Mouse (Mus musculus) thymus, postnatal 4 days (tissue): ENCODE measurements around the gene Rnaseh2a.
"Not testable (repeated sequence)": the region's sequence is repeated elsewhere in the genome, so short reads cannot be mapped to it uniquely, and the experiment has no call there.

ENCODE experiments used
- DNase-seq: peaks from one replicate; pipeline ENCODE4 v3.0.0; 2021

The Rnaseh2a gene

DNA sequence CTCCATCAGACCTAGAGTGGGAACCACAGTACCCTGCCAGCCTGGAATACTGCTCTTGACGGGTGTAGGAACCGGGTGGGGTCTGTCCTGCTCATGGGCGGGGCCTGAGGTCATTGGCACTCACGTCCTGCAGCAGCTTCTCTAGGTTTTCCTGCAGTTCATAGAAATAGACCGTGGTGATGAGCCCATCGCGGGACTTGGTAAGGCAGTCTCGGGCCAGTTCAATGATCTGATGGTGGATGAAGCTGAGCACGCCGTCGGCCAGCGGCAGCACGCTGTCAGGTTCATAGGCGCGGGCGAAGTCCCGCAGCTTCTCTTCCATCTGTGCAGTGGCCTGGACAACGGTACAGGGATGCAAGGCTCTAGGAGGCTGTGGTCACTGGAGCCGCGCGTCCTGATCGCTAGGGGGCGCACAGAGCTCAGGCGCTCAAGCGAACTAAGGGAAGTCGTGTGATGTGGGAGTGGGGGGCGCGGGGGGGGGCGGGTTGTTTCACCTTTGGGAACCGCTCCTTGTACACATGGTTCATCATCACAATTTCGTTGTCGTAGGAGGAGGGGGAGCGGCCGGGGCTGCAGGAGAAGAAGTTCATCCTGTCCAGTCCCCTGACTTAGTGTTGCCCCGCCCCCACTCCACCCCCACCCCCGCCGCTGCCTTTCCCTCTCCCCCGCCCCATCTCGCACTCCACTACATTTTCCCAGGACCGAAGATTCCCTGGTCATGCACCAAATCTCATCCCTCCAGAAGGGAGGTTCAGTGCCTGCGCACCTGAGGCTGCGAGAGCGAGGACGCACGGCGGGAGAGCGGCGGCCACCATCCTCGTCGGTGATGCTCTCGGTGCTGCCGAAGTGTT is 40.9 kb downstream of the Rnaseh2a start:
- peak; percentile 81 for DNase-seq

DNA sequence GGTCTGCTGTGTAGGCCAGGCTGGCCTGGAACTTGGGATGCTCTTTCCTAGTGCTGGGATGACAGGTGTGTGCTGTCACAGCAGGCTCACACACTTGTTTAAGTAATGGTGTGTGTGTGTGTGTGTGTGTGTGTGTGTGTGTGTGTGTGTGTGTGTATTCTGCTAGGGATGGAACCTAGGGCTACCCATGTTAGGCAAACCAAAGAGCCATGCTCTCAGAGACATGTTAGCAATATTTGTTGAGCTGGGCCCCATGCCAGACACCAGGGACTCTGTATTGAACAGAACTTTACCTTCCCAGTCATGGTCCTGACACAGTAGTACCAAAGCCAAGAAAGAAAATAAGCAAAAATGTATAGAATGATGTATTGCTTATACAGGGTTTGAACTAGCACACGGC is 42.1 kb downstream of the Rnaseh2a start:
- DNase-seq: no peak

DNA sequence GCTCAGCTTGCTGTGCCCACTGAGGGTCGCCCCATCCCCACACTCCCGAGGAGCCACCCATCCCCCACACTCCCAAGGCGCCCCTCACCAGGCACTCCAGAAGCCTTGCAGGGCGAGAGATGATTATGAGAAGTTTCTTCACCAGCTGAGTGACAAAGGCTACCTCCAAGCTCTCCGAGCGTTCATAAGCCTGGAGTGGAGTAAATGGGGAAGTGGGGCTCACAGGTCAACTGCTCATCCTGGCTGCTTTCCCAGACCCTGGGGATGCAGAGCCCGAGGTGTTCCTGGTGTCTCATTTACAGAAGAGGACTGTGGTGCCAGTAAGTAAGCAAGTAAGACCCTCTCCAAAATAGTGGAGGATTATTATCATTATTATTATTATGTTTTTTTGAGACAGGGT is 44.0 kb downstream of the Rnaseh2a start:
- DNase-seq: no peak

DNA sequence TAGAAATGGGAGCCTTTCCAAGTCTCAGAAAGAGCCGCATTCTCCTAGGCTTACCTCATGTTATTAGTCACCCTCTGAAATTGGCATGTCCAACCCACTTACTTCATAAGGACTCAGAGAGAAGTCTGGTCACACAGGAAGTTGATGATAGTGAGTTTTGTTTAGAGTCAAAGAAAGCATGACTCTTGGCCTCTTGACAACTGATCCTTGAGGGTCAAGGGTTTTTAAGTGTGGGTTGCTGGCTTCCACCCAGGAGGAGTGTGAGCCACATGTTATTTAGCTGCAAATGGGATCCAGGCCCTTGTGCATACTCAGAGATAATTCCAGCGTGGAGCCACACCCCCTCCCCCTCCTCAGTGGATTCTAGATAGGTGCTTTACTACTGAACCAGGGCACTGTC is 48.0 kb downstream of the Rnaseh2a start:
- no peak for DNase-seq

DNA sequence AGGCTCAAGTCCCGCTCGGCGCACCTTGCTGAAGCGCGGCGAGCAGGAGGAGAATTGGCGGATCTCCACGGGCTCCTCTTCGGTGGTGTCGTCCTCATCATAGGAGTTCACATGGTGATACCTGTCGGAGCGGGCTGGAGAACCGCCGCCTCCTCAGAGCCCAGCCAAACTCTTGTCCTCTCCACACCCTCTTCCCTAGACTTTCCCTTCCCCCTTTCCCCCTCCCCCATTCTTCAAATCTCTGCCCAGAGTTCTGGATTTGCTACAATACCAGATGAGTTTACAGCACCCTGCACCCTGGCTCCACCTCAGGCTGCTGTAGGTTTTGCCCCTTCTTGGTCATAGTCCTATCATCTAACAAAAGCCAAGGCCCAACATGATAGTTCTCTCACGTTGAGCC is 50.9 kb downstream of the Rnaseh2a start:
- no peak for DNase-seq

DNA sequence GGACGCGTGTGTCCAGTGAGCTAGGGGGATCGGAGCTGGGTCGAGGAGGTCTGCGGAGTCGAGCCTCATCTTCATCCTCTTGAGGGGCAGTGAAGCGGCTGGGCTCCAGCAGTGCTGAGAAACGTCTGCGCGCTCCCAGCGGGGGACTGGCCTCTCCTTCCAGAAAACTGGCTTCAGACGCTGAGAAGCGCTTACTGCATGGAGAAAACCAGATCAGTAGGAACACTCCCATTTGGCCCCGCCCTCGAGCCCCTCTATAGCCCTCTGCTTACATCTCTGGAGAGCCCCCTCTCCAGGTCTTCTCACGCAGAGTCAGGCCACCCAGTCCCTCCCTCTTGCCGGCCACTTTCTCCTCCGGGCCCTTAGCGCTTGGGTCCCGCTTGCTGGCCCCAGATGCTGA is 51.8 kb downstream of the Rnaseh2a start:
- DNase-seq: no peak

DNA sequence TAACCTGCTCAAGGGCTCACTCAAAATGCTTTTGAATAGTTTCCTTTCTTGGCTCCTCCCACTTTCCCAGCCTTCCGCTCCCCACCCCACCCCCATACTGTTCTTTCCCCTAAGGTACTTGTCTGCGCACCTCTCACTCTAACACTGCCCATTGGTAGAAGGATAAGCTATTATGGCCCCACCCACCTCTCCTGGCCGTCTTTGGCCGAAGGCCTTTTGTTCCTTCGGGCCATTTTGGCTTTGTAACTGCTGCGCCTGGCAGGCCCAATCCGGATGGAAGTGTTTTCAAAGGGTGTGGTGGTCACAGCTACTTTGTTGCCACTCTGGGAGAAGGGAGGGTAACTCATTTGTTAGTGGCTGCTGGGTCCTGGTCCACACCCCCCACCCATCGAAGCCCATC is 54.3 kb downstream of the Rnaseh2a start:
- no peak for DNase-seq

DNA sequence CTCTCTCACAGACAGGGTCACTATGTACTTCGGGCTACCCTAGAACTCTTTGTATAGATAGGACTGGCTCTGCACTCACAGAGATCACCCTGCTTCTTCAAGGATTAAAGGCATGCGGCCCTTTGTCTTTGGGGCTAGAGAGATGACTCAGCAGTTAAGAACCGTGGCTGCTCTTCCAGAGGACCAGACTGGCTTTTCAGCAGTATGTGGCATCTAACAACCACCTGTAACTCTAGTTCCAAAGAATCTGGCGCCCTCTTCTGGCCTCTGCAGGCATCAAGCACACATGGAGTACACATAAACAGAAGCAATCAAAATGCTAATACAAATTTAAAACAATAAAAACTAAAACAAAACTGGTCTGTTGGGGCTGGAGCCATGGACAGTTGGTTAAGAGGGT is 55.6 kb downstream of the Rnaseh2a start:
- peak; percentile 69 for DNase-seq

DNA sequence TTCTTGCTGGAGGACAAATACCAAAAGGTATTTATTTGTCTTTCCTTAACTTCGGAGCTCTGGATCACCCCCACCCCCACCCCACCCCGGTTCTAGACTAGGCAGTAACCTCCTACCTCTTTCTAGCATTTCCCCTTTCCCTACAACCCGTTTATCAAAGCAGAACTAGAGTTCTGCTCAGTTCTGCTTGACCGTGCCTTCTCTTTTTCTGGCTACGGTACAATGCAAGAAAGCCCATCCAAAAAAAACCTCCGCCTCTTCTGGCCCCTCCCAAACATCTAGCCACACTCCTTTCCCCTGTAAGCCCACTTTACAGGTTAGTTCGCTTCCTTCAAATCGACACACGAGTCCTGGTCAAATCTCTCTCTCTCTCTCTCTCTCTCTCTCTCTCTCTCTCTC is 56.1 kb downstream of the Rnaseh2a start:
- DNase-seq: no peak

DNA sequence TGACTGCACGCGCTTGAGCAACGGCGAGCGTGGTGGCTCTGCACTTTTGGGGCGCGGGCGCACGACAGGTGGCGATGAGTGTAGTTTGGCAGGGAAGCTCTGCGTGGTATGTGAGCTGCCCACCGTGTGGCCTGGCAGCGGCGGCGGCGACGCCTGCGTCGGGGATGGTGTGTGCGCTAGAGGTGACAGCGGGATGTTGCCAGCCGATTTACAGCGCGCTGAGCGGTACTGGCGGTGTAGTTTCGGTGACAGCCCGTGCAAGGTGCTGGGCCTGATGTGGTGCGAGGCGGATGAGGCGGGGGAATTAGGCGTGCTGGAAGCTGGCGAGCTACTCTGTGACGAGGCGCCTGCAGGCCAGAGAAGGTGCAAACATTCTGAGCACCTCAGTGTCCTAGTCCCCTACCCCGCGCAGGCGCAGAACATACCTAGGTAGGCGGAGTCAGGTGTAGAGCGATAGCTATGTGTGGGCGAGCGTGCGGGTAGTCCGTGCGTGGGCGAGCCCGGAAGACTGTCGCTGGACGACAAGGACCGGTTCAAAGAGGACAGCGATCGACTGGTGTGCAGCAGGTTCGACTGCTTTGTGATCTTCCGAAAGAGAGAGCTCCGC is 56.6 kb downstream of the Rnaseh2a start:
- peak; percentile 83 for DNase-seq

DNA sequence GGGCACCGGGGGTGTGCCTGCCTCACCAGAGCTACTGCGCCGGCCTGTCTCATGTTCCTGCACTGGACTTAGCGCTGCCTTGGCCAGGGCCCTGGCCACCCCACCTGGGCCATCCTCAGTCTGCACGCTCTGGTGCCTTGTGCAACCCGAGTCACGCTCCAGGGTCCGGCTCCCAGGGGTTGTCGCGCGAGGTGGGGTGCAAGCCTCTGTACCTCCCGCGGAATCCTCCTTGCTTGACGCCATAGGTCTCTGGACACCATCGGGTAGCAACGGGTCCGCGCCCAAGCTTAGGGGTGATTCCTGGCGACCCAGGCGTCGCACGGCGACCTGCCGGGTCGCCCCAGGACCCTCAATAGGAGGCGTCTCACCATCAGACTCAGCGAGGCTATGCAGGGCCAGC is 57.2 kb downstream of the Rnaseh2a start:
- no peak for DNase-seq

DNA sequence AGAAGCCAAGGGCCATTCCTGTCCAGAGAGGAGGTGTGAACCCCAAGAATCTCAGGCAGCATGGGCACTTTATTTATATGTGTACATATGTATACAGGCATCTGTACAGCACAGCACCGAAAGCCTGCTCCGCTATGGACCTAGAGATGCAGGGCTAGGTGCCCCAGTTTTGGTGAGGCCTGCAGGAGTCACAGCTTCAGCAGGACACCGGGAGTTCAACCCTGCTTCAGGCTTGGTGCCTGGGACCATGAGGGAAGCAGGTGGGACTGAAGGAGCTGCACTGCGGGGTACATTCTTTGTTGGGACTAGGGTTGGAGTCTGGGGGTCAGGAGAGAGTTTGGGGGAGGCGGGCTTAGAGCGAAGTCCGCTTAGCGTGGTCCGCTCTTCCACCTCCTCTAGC is 57.7 kb downstream of the Rnaseh2a start:
- no peak for DNase-seq

DNA sequence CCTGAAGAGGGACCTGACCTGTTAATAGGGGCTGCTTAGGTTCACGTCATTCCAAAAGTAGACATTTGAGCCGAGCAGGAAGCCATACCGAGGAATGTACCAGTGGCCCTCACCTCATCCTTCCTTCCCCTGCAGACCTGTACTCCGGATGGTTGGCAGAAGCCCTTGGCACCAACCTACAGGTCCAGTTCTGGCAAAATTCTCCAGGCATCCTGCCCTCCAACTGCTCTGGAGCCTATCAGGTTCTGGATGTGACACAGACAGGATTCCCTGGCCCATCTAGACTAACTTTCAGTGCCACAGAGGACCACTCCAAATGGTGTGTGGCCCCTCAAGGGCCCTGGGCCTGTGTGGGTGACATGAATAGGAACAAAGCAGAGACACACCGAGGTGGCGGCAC is 59.0 kb downstream of the Rnaseh2a start:
- DNase-seq: no peak

DNA sequence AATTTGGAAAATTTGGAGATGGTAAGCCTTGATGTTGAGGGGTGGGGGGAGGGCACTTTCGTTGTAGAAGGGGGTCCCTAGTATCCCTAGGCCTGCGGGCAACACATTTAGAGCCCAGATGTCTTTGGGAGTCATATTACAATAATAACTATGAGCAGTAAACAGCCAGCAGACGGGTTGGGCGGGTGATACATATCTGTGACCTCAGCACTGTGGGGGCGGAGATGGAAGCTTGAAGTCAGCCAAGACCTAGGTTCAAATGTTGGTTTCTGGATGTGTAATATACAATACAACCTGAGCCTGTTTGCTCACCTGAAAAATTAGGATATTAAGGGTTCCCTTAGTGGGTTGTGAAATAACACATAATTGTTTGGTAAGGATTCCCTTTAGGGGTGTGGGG is 59.6 kb downstream of the Rnaseh2a start:
- no peak for DNase-seq

DNA sequence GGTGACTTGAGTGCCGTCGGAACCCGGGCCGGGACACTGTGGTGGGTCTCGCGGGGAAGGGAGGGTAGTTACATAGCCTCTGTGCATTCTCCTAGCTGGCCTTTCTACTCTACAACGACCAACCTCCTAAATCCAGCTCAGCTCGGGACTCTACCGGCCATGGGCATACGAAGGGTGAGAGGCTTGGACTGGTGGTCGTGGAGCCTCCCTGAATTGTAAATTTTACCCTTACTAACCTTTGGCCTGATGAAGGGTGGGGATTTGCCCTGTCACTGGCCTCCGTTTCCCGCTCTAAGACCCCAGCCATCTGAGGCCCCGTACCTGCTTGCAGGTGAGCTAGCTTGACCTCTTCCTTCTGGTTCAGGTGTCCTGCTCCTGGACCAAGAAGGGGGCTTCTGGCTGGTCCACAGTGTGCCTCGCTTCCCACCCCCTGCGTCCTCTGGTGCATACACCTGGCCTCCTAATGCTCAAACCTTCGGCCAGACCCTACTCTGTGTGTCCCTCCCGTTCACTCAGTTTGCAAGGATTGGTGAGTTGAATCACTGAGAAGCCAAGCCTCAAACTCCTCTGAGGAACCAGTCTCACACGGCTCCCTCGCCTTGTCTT is 60.3 kb downstream of the Rnaseh2a start:
- no peak for DNase-seq

DNA sequence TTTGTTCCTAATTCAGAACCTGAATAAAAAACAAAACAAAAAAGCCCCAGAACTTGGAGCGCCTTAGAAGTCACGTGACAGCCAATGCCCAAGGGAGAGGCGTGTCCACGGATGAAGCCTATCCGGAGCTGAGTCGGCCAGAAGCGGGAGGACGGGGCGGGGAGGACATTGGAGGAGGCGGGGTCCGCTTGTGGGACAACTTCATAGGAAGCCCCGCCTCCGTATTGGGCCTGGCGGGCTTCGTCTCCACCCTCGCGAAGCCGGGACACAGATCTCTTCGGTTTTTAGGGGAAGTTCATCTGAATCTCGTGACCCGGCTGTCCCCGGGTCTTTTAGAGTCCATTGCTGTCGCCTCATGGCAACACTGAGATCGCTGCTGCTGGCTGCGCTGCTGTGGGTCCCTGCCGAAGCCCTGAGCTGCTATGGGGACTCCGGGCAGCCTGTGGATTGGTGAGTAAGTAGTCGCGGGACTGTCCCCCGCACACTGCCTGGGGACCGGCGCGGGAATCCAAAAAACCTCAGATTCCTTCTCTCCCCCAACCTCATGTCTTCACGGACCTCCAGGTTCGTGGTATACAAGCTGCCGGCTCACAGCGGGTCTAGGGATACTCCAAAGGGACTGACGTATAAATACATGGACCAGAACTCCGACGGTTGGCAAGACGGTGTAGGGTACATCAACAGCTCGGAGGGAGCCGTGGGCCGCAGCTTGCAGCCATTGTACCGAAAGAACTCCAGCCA is 61.0 kb downstream of the Rnaseh2a start, which contains the start of gene Dnase2a:
Gene Dnase2a (plus strand): TSS at position 140 of the 741 bp plus-strand sequence.
- peak; percentile 78 for DNase-seq

DNA sequence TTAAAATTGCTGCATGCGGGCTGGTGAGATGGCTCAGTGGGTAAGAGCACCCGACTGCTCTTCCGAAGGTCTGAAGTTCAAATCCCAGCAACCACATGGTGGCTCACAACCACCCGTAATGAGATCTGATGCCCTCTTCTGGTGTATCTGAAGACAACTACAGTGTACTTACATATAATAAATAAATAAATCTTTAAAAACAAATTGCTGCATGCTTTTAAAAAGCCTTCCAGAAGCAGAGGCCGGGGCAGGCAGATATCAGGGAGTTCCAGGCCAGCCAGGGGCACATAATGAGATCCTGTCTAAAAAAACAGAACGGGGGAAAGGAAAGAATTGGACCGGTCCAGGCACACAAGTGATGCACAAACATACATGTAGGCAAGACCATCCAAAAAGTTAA is 61.6 kb downstream of the Rnaseh2a start:
- DNase-seq: not testable (repeated sequence)

DNA sequence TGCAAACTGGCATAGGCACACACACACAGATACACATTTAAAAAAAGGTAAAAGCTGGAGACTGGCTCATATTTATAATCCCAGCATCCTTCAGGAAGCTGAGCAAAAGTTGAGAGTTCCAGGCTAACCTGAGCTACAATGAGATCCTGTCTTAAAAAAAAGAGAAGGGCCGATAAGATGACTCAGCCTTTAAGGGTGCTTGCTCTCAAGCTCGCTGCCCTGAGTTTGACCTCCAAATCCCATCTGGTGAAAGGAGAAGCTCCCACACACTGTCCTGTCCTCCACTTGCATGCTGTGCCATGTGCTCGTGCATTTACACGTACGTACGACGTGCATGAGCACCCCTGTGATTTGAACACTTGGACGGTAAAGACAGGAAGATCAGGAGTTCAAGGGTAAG is 62.1 kb downstream of the Rnaseh2a start:
- no peak for DNase-seq

DNA sequence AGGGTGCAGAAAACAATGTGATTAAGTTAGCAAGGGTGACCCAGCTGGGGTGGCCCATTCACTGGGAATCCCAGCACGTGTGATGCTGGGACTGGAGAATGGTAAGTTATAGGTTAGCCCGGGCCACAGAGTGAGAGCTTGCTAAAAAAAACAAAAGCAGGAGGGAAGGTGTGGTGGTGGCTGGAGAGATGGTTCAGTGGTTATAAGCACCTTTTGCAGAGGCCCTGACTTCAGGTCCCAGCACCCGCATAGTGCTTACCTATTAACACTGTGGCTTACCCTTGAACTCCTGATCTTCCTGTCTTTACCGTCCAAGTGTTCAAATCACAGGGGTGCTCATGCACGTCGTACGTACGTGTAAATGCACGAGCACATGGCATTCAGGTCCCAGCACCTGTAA is 62.5 kb downstream of the Rnaseh2a start:
- DNase-seq: no peak
